Mouse (Mus musculus) hindbrain, embryonic 12.5 days (tissue): ENCODE data around the gene Dyrk4. TPM values are rescaled to one million over a fixed set of nuclear protein-coding genes. Genes with fewer than 3 reads are reported as not detected.

Source experiments
- ATAC-seq: fragments of 200-750 bp; cut with Nextera tagmentation; 2 replicates; pipeline ENCODE4 v1.8.0; 2017; ENCODE audit warnings: moderate TSS enrichment; ENCODE audit not compliant: low FRiP score
- H3K27ac ChIP-seq: fragments of 300-500 bp; sonication (generic); 2 replicates; pipeline ENCODE4 v1.5.1; 2016; ENCODE audit warnings: mild to moderate bottlenecking
- H3K27me3 ChIP-seq: fragments of 300-500 bp; sonication (generic); 2 replicates; pipeline ENCODE4 v1.6.1; 2016; ENCODE audit warnings: mild to moderate bottlenecking
- H3K36me3 ChIP-seq: fragments of 300-500 bp; sonication (generic); 2 replicates; pipeline ENCODE4 v1.6.1; 2016; ENCODE audit warnings: mild to moderate bottlenecking
- H3K4me1 ChIP-seq: fragments of 300-500 bp; sonication (generic); 2 replicates; pipeline ENCODE4 v1.6.1; 2016
- H3K4me2 ChIP-seq: fragments of 300-500 bp; sonication (generic); replicated peaks from 2 replicates; pipeline ENCODE4 v1.6.1; 2016; ENCODE audit warnings: mild to moderate bottlenecking
- H3K4me3 ChIP-seq: fragments of 300-500 bp; sonication (generic); 2 replicates; pipeline ENCODE4 v1.5.1; 2016; ENCODE audit warnings: mild to moderate bottlenecking
- H3K9ac ChIP-seq: fragments of 300-500 bp; sonication (generic); 2 replicates; pipeline ENCODE4 v1.6.1; 2016; ENCODE audit warnings: mild to moderate bottlenecking, moderate library complexity
- H3K9me3 ChIP-seq: fragments of 300-500 bp; sonication (generic); replicated peaks from 2 replicates; pipeline ENCODE4 v1.6.1; 2016; ENCODE audit warnings: mild to moderate bottlenecking
- WGBS: fragments of 180-500 bp; shearing (Covaris S2); methylation state at CpG from one replicate; pipeline ENCODE4 v1.1.7; 2016; 5-methylcytosine and 5-hydroxymethylcytosine counted together
- polyA plus RNA-seq: library from polyadenylated mRNA; unstranded; fragments of >200 nt; fragmentation: Nextera tagmentation; extraction: Ambion mirVana; gene quantifications from 2 replicates; pipeline ENCODE4 v1.2.1, GENCODE M21; 2016

The Dyrk4 gene
- polyA plus RNA-seq = 0.30 TPM in 1 of 2 replicates, not detected in the other

- Histone ChIP-seq H3K4me1 (peaks cover 5% of the 10 kb centered on the region; the same call in 1 of the 2 replicates), H3K4me3 (peak within 1 kb of the TSS; percentile 19; the same call in 1 of the 2 replicates), H3K9ac (peak within 1 kb of the TSS; percentile 25; the same call in 1 of the 2 replicates), H3K27ac (no peak within 1 kb of the TSS), H3K27me3 (no peaks in the 10 kb centered on the region), H3K36me3 (peaks cover 22% of the 10 kb centered on the region), H3K9me3 (no peaks in the 10 kb centered on the region), H3K4me2 (peak within 1 kb of the TSS; percentile 47)
- WGBS = 7% methylated on average over 21 of the region's 21 CpGs
- no peak for ATAC-seq
Observed at GRCm38 (mm10) chr6:126921111-126921881, at the start of gene Dyrk4. Gene Dyrk4 (minus strand): TSS chr6:126921839.

GRCm38 (mm10) chr6:126966241-126967026 lies 44.8 kb upstream of the Dyrk4 start:
- Histone ChIP-seq H3K4me2 (no peak overlapping the region), H3K9ac (no peak overlapping the region), H3K4me3 (no peak overlapping the region), H3K4me1 (no peaks in the 10 kb centered on the region), H3K9me3 (no peaks in the 10 kb centered on the region), H3K27ac (no peak overlapping the region), H3K27me3 (no peaks in the 10 kb centered on the region), H3K36me3 (peaks cover 36% of the 10 kb centered on the region)
- 91% methylated on average over 14 of the region's 14 CpGs for WGBS
- no peak for ATAC-seq

DNA sequence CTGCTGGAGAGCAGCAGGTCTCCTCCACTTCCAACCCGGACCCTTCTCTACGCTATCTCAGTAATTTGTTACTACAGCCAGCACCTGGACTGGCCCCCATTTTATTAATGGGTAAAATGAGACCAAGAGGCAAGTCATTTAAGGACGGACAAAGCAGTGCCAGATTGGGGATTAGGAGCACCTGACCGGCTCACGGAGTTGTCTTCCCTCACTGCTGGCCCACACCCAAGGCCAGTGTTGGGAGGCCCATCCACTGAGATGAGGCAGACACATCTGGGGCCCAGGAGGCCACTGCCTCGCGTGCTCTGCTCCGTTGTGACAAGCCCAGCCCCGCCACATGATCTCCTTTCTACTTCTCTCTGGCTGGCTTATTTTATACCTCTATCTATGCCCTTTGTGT lies 41.8 kb upstream of the Dyrk4 start:
- 81% methylated on average over 9 of the region's 9 CpGs for WGBS
- Histone ChIP-seq H3K36me3 (peaks cover 31% of the 10 kb centered on the region), H3K27me3 (no peaks in the 10 kb centered on the region), H3K4me3 (no peak overlapping the region), H3K4me2 (no peak overlapping the region), H3K9ac (no peak overlapping the region), H3K27ac (no peak overlapping the region), H3K4me1 (no peaks in the 10 kb centered on the region), H3K9me3 (no peaks in the 10 kb centered on the region)
- ATAC-seq = no peak

GRCm38 (mm10) chr6:126962709-126963108 lies 41.1 kb upstream of the Dyrk4 start:
- Histone ChIP-seq H3K4me3 (no peak overlapping the region), H3K9ac (no peak overlapping the region), H3K4me2 (no peak overlapping the region), H3K4me1 (no peaks in the 10 kb centered on the region), H3K27ac (no peak overlapping the region), H3K9me3 (no peaks in the 10 kb centered on the region), H3K36me3 (peaks cover 25% of the 10 kb centered on the region), H3K27me3 (no peaks in the 10 kb centered on the region)
- ATAC-seq = no peak
- whole genome bisulfite sequencing = 87% methylated on average over 5 of the region's 5 CpGs

- H3K9me3 ChIP-seq = no peaks in the 10 kb centered on the region
- H3K4me2 ChIP-seq = no peak overlapping the region
- no peak overlapping the region for H3K9ac ChIP-seq
- no peaks in the 10 kb centered on the region for H3K4me1 ChIP-seq
- 90% methylated on average over 8 of the region's 8 CpGs for WGBS
- H3K27me3 ChIP-seq = no peaks in the 10 kb centered on the region
- no peak overlapping the region for H3K27ac ChIP-seq
- peaks cover 30% of the 10 kb centered on the region for H3K36me3 ChIP-seq
- no peak for ATAC-seq
- H3K4me3 ChIP-seq = no peak overlapping the region
Observed at GRCm38 (mm10) chr6:126961371-126962018, 39.9 kb upstream of the Dyrk4 start.

DNA sequence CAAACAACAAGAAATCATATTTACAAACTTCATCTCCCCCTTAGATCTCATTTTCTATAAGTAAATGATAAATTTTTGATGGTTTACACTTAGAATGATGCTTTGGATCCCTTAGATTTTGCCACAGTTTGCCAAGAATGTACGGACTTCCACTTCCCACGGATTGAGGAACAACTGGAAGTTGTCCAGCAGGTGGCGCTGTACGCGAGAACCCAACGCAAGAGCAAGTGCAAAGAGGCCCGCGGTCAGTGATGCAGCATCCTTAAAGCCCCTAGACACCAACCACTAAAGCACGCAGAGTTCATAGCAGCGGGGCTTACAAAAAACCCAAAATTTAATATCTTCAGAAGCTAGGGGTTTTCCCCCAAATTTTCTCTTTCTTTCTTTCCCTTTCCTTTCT lies 34.1 kb upstream of the Dyrk4 start:
- ATAC-seq = no peak
- H3K27ac ChIP-seq = no peak overlapping the region
- no peak overlapping the region for H3K9ac ChIP-seq
- no peaks in the 10 kb centered on the region for H3K27me3 ChIP-seq
- no peaks in the 10 kb centered on the region for H3K4me1 ChIP-seq
- H3K9me3 ChIP-seq = no peaks in the 10 kb centered on the region
- peaks cover 37% of the 10 kb centered on the region for H3K36me3 ChIP-seq
- no peak overlapping the region for H3K4me3 ChIP-seq
- H3K4me2 ChIP-seq = no peak overlapping the region
- WGBS = 14% methylated on average over 10 of the region's 10 CpGs

DNA sequence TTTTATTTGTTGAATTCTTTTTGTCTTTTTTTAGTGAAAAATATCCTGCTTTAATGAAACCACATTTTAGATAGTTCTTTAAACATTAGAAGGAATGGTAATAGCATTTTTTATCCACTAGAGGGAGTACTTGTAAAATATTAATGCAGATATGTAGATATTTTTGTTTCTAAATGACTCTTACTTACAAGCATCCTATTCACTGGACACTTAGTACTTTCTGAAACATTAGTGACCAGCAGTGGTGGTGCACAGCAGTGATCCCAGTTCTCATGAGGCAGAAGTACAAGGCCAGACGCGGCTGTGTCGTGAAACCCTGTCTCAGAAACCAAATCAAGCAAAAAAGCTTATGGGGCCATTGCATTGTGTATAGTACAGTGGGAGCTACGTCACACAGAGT lies 26.7 kb upstream of the Dyrk4 start:
- Histone ChIP-seq H3K4me1 (no peaks in the 10 kb centered on the region), H3K27me3 (no peaks in the 10 kb centered on the region), H3K36me3 (peaks cover 30% of the 10 kb centered on the region), H3K4me3 (no peak overlapping the region), H3K27ac (no peak overlapping the region), H3K9ac (no peak overlapping the region), H3K4me2 (no peak overlapping the region), H3K9me3 (no peaks in the 10 kb centered on the region)
- no peak for ATAC-seq
- 91% methylated on average over 4 of the region's 4 CpGs for WGBS

GRCm38 (mm10) chr6:126940451-126940850 lies 18.8 kb upstream of the Dyrk4 start:
- no peaks in the 10 kb centered on the region for H3K9me3 ChIP-seq
- no peaks in the 10 kb centered on the region for H3K27me3 ChIP-seq
- ATAC-seq = no peak
- H3K27ac ChIP-seq = no peak overlapping the region
- no peak overlapping the region for H3K9ac ChIP-seq
- 6% methylated on average over 5 of the region's 5 CpGs for WGBS
- peaks cover 23% of the 10 kb centered on the region for H3K4me1 ChIP-seq
- peak overlapping the region; percentile 66 for H3K4me3 ChIP-seq
- peak overlapping the region; percentile 89 for H3K4me2 ChIP-seq
- peaks cover 11% of the 10 kb centered on the region; the same call in 1 of the 2 replicates for H3K36me3 ChIP-seq

- Histone ChIP-seq H3K27ac (no peak within 1 kb of the TSS), H3K4me2 (peak within 1 kb of the TSS; percentile 89), H3K4me3 (peak within 1 kb of the TSS; percentile 66), H3K9ac (peak within 1 kb of the TSS; percentile 58), H3K36me3 (peaks cover 7% of the 10 kb centered on the region; the same call in 1 of the 2 replicates), H3K27me3 (no peaks in the 10 kb centered on the region), H3K9me3 (no peaks in the 10 kb centered on the region), H3K4me1 (peaks cover 23% of the 10 kb centered on the region)
- ATAC-seq = peak; percentile 97
- under 1% methylated on average over 33 of the region's 33 CpGs for WGBS
Observed at GRCm38 (mm10) chr6:126939487-126940171, 18.0 kb upstream of the Dyrk4 start, which contains the start of the genes Rad51ap1 and D6Wsu163e. Gene Rad51ap1 (minus strand): TSS chr6:126939587. Gene D6Wsu163e (plus strand): TSS chr6:126939962.

- peaks cover 23% of the 10 kb centered on the region for H3K4me1 ChIP-seq
- H3K9me3 ChIP-seq = no peaks in the 10 kb centered on the region
- peak overlapping the region; percentile 57 for H3K9ac ChIP-seq
- H3K27me3 ChIP-seq = no peaks in the 10 kb centered on the region
- WGBS = 1% methylated on average over 30 of the region's 31 CpGs
- ATAC-seq = peak; percentile 4
- peaks cover 6% of the 10 kb centered on the region; the same call in 1 of the 2 replicates for H3K36me3 ChIP-seq
- H3K27ac ChIP-seq = no peak overlapping the region
- peak overlapping the region; percentile 66 for H3K4me3 ChIP-seq
- peak overlapping the region; percentile 89 for H3K4me2 ChIP-seq
Observed at GRCm38 (mm10) chr6:126938853-126939486, 17.3 kb upstream of the Dyrk4 start.

DNA sequence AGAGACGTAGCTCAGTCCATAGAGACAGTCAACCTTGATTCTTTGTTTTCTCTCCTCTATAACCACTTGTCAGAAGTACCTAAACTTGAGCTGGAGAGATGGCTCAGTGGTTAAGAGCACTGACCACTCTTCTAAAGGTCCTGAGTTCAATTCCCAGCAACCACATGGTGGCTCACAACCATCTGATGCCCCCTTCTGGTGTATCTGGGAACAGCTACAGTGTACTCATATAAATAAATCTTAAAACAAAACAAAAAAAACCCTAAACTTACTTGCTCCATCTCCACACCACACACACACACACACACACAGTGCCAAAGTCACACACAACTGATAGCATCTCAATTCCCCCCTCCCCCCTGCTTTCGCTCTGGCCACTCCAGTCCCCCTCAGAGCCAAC lies 16.4 kb upstream of the Dyrk4 start:
- Histone ChIP-seq H3K4me1 (peaks cover 23% of the 10 kb centered on the region), H3K4me3 (peak overlapping the region; percentile 66), H3K27ac (no peak overlapping the region), H3K27me3 (no peaks in the 10 kb centered on the region), H3K9ac (peak overlapping the region; percentile 57; the same call in 1 of the 2 replicates), H3K9me3 (no peaks in the 10 kb centered on the region), H3K36me3 (peaks cover 7% of the 10 kb centered on the region; the same call in 1 of the 2 replicates), H3K4me2 (peak overlapping the region; percentile 89)
- ATAC-seq = no peak
- 86% methylated on average over 2 of the region's 2 CpGs for WGBS
